Mouse (Mus musculus) kidney, adult 2 months (tissue): ENCODE results near the gene Myrfl.

ENCODE experiments used
- CTCF ChIP-seq: fragments of 200-500 bp; conservative IDR thresholded peaks from 2 replicates; pipeline ENCODE4 v1.5.1; 2011; ENCODE audit warnings: low read depth, mild to moderate bottlenecking, control low read depth, low read length, moderate library complexity, mixed read lengths; ENCODE audit not compliant: insufficient read depth, insufficient read length
- POLR2A ChIP-seq: fragments of 200-500 bp; IDR thresholded peaks from one replicate; pipeline ENCODE4 v1.6.1; 2011; ENCODE audit warnings: low read depth, low read length, control low read depth

DNA sequence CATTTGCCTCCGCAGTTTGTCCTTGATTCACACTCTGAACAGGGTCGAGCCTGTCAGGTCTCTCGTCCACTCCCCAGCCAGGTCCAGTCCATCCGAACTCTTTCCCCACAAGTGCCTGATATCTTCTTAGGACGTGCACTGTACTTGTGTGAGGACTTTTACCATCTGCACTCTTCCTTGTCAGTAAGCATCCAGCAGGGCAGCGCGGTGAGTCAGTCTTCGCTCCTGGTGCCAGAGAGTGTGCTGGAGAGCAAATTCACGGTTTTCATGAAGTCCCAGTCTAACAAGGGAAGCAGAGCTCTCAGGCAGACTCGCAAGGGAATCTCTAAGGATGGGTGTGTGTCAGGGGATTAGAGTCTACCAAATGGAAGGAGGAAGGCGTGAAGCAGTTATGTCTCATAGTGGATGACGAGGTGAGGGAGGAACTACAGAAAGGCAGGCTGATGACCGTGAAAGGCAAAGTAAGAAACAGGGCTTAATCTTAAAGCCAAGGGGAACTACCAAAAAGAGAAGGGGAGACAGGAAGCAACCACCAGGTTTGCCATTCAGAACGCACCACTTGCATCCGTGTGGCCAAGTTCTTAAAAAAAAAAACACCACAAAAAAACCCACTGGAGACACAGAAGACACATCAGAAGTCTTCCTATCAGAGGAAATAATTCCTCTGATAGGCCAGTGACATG lies 34.9 kb upstream of the Myrfl start:
- no peak for TF ChIP-seq CTCF
- TF ChIP-seq POLR2A: no peak
